Mouse (Mus musculus) monocyte, adult 5-6 weeks (primary cell): ENCODE measurements around the gene Slc25a15. TPM values are rescaled to one million over a fixed set of nuclear protein-coding genes. Genes with fewer than 3 reads are reported as not detected.

ENCODE experiments used
- ATAC-seq: fragments of 153-309, 156-312 bp; replicated peaks from 2 replicates; pipeline ENCODE4 v1.8.0; 2017; ENCODE audit warnings: mild to moderate bottlenecking; ENCODE audit not compliant: low TSS enrichment, insufficient number of reproducible peaks, severe bottlenecking, poor library complexity, low FRiP score
- total RNA-seq: library from RNA; stranded (forward); fragments of 200-1000, 200-491, 200-594 nt; gene quantifications from 3 replicates; pipeline ENCODE4 v1.2.3, GENCODE M21; 2017

Slc25a15 gene
- total RNA-seq, 1 experiment from 2014 or later = 3.0 TPM

GRCm38 (mm10) chr8:22359359-22359758, 39.0 kb downstream of the Slc25a15 start:
- ATAC-seq = no peak

- no peak for ATAC-seq
These were observed 63.0 kb downstream of the Slc25a15 start for GRCm38 (mm10) chr8:22335426-22335825.

Other genes starting within 250 kb of the Slc25a15 start
- 1.2 to 4.3 TPM (median 3.9 TPM) in 3 replicates for gene Nek3, start 232.2 kb downstream of the Slc25a15 start, total RNA-seq
- gene Ckap2, start 212.8 kb downstream of the Slc25a15 start, total RNA-seq = 2.8 to 6.6 TPM (median 2.8 TPM) in 3 replicates
- 40.5 to 54.9 TPM (median 49.6 TPM) in 3 replicates for gene Vps36, start 205.8 kb downstream of the Slc25a15 start, total RNA-seq
- gene Thsd1, start 171.3 kb downstream of the Slc25a15 start, total RNA-seq = 0.43 to 1.4 TPM in 2 of 3 replicates, not detected in the other
- gene Tpte, start 115.2 kb downstream of the Slc25a15 start, total RNA-seq = not detected in 3 replicates
- gene Mrps31, start 12.8 kb upstream of the Slc25a15 start, total RNA-seq = 11.2 to 22.1 TPM (median 17.3 TPM) in 3 replicates